Mouse (Mus musculus) heart, postnatal 36 days (tissue): ENCODE results near the gene Faf1. TPM values are rescaled to one million over a fixed set of nuclear protein-coding genes. Genes with fewer than 3 reads are reported as not detected.

ENCODE experiments used
- DNase-seq, 2 experiments: peaks; one replicate each; pipeline ENCODE4 v3.0.0; 2021 to 2022
- intact Hi-C: fragments of 180-260 bp; cut with DNase I; formaldehyde crosslinking; loops from one replicate; pipeline ENCODE4 v1.15.1; 2025
- total RNA-seq, 2 experiments: library from RNA; stranded (reverse); gene quantifications; 2 replicates each; pipeline ENCODE4 v1.2.3; 2021

Faf1 gene
- total RNA-seq, 2 experiments from 2014 or later: 42.4 to 45.3 TPM

GRCm38 (mm10) chr4:109887856-109888357 is 211.5 kb downstream of the Faf1 start:
- intact Hi-C loops: no loop called here
- DNase-seq: no peak

GRCm38 (mm10) chr4:109897810-109898566 is 221.6 kb downstream of the Faf1 start:
- no peak for DNase-seq
- intact Hi-C loops: no loop called here

- intact Hi-C loops: no loop called here
- DNase-seq: no peak
These were observed 224.7 kb downstream of the Faf1 start for GRCm38 (mm10) chr4:109901076-109901475.

GRCm38 (mm10) chr4:109904487-109904886 is 228.1 kb downstream of the Faf1 start:
- no peak for DNase-seq
- intact Hi-C loops: no loop called here

- intact Hi-C loops: no loop called here
- no peak for DNase-seq
These were observed 252.7 kb downstream of the Faf1 start for GRCm38 (mm10) chr4:109929058-109929457.

- intact Hi-C loops: no loop called here
- no peak for DNase-seq
These were observed 254.1 kb downstream of the Faf1 start for GRCm38 (mm10) chr4:109930445-109930844.

GRCm38 (mm10) chr4:109930935-109931334 is 254.5 kb downstream of the Faf1 start:
- DNase-seq: no peak
- intact Hi-C loops: no loop called here

- DNase-seq: no peak
- intact Hi-C loops: no loop called here
These were observed 260.2 kb downstream of the Faf1 start for GRCm38 (mm10) chr4:109936557-109936956.

- intact Hi-C loops: no loop called here
- no peak for DNase-seq
These were observed 262.9 kb downstream of the Faf1 start for GRCm38 (mm10) chr4:109939291-109939690.

- DNase-seq: no peak
- intact Hi-C loops: no loop called here
These were observed 269.2 kb downstream of the Faf1 start for GRCm38 (mm10) chr4:109945554-109945953.

GRCm38 (mm10) chr4:109949307-109949706 is 272.9 kb downstream of the Faf1 start:
- intact Hi-C loops: no loop called here
- DNase-seq: no peak

- intact Hi-C loops: no loop called here
These were observed 277.1 kb downstream of the Faf1 start for GRCm38 (mm10) chr4:109953509-109953908.

GRCm38 (mm10) chr4:109960201-109960935 is 284.0 kb downstream of the Faf1 start:
- intact Hi-C loops: no loop called here
- DNase-seq: no peak

More at GRCm38 (mm10) chr4:109953509-109953908, 277.1 kb downstream of the Faf1 start:
- no peak for DNase-seq

- DNase-seq: no peak
- intact Hi-C loops: no loop called here
These were observed 287.3 kb downstream of the Faf1 start for GRCm38 (mm10) chr4:109963570-109964279.

GRCm38 (mm10) chr4:109969561-109969960 is 293.2 kb downstream of the Faf1 start:
- intact Hi-C loops: no loop called here
- DNase-seq: no peak

GRCm38 (mm10) chr4:109973991-109974654 is 297.7 kb downstream of the Faf1 start:
- no peak for DNase-seq
- intact Hi-C loops: no loop called here

- DNase-seq: no peak
- intact Hi-C loops: no loop called here
These were observed 298.4 kb downstream of the Faf1 start for GRCm38 (mm10) chr4:109974655-109975380.

GRCm38 (mm10) chr4:109975381-109976240 is 299.2 kb downstream of the Faf1 start:
- no peak for DNase-seq
- intact Hi-C loops: no loop called here
